Comparison of ENCODE assay signal across 8 mouse cellular contexts in the genomic region with DNA sequence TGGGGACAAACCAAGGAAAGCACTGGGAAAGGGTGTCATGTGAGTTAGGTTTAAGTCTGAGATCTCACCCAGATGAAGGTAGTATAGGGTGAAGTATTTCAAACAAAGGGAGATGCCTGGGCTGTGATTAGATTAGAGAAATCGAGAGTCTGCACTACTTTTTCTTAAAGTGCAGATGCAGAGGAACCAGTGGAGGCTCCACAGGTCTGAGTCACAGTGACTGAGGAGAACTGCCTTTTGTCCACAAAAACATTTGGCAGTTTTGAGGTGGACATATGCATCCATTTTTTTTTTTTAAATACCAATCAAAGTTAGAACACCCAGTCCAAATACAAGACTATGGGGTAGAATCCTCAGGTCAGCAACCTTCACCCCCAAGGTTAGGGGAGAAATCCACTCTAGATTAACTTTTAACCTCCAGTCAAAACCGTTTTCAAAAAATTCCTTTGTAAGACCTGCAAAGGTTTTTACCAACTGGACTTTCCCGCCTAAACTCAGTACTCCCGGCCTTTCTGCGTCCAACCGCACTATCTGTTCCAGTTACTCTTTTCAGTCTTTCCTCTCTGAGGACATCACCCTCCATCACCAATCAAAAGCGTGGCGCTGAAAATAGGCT. TPM values are rescaled to one million over a fixed set of nuclear protein-coding genes. Genes with fewer than 3 reads are reported as not detected.
DNase-seq lines count a peak whose midpoint lies in the region; ATAC-seq and TF ChIP-seq lines count a peak whose summit lies in the region.

No protein-coding gene starts in this region.

- H3K4me2 ChIP-seq in heart, embryonic 15.5 days = peak overlapping the region; percentile 79

- no peaks in the 10 kb centered on the region for H3K27me3 ChIP-seq in heart, embryonic 15.5 days
- H3K27me3 ChIP-seq in G1E (ENCODE audit: insufficient read depth, low read length) = no peaks in the 10 kb centered on the region
- no peaks in the 10 kb centered on the region for H3K27me3 ChIP-seq in hindbrain, embryonic 10.5 days (ENCODE audit: insufficient read depth, poor library complexity, severe bottlenecking)

- peak overlapping the region; percentile 98 for H3K27ac ChIP-seq in heart, embryonic 15.5 days
- H3K27ac ChIP-seq in hindbrain, embryonic 10.5 days = peak overlapping the region; percentile 99
- H3K27ac ChIP-seq in macrophage = peak overlapping the region; percentile 67

- 6% methylated on average over 8 of the region's 8 CpGs for WGBS in heart, embryonic 15.5 days
- 25% methylated on average over 8 of the region's 8 CpGs for WGBS in hindbrain, embryonic 10.5 days
- whole genome bisulfite sequencing in macrophage (ENCODE audit: missing documents) = 3% methylated on average over 8 of the region's 8 CpGs

- peak overlapping the region; percentile 83 for H3K9ac ChIP-seq in heart, embryonic 15.5 days

- no peak for DNase-seq in heart, adult 11 months
- DNase-seq in G1E (ENCODE audit: low spot score) = no peak
- DNase-seq in hindbrain, embryonic 10.5 days (ENCODE audit: low spot score) = no peak
- DNase-seq in c-Kit-positive CD71-positive TER-119-positive erythroid progenitor cells, embryonic 14.5 days (ENCODE audit: low spot score) = no peak
- DNase-seq in testis, postnatal 10 days (ENCODE audit: low spot score) = no peak

- H3K9me3 ChIP-seq in heart, embryonic 15.5 days (replicated peaks) = no peaks in the 10 kb centered on the region
- no peaks in the 10 kb centered on the region for H3K9me3 ChIP-seq in G1E (replicated peaks)
- H3K9me3 ChIP-seq in hindbrain, embryonic 10.5 days = no peaks in the 10 kb centered on the region

- H3K36me3 ChIP-seq in heart, embryonic 15.5 days = peaks cover 9% of the 10 kb centered on the region; the same call in 1 of the 2 replicates
- peaks cover 45% of the 10 kb centered on the region for H3K36me3 ChIP-seq in G1E (replicated peaks)
- peaks cover 28% of the 10 kb centered on the region for H3K36me3 ChIP-seq in hindbrain, embryonic 10.5 days
- no peaks in the 10 kb centered on the region for H3K36me3 ChIP-seq in macrophage (ENCODE audit: inconsistent target)

- no peak for TF ChIP-seq CTCF in G1E (IDR thresholded peaks at IDR 0.05; ENCODE audit: low read depth, low read length)

- no peak for ATAC-seq in heart, embryonic 15.5 days (replicated peaks; ENCODE audit: insufficient number of reproducible peaks, insufficient read depth, low FRiP score, low read depth)
- ATAC-seq in G1E (ENCODE audit: extremely low read depth, insufficient number of reproducible peaks, low FRiP score, poor library complexity, severe bottlenecking) = no peak
- no peak for ATAC-seq in CD4-positive, CD25-positive, alpha-beta regulatory T cell, adult 4 months

- H3K4me3 ChIP-seq in heart, embryonic 15.5 days = peak overlapping the region; percentile 66
- peak overlapping the region; percentile 92 for H3K4me3 ChIP-seq in G1E (ENCODE audit: low read depth, low read length)
- peak overlapping the region; percentile 90 for H3K4me3 ChIP-seq in hindbrain, embryonic 10.5 days
- H3K4me3 ChIP-seq in macrophage (ENCODE audit: inconsistent target) = peak overlapping the region; percentile 54

- H3K4me1 ChIP-seq in heart, embryonic 15.5 days (replicated peaks) = peaks cover 30% of the 10 kb centered on the region
- peaks cover 57% of the 10 kb centered on the region for H3K4me1 ChIP-seq in G1E (ENCODE audit: insufficient read depth, low read depth, low read length)
- H3K4me1 ChIP-seq in hindbrain, embryonic 10.5 days (replicated peaks) = peaks cover 29% of the 10 kb centered on the region

- H3K79me2 ChIP-seq in macrophage (ENCODE audit: inconsistent target) = peaks cover 67% of the 10 kb centered on the region

RNA-seq across cellular contexts. Expression of a gene that starts 1.7 kb away (rescaled TPM):
- 8.9 and 10.5 TPM in 2 replicates for polyA plus RNA-seq in heart, embryonic 15.5 days (2015; fragmentation: Nextera tagmentation; extraction: Ambion mirVana)
- total RNA-seq in G1E (2014; fragmentation: Nextera tagmentation) (193 and 203 TPM in 2 replicates), G1E (2017) (22.5 and 27.4 TPM in 2 replicates)
- polyA plus RNA-seq in G1E (2012) (41.1 and 43.3 TPM in 2 replicates), macrophage (2018) (75.7 to 108 TPM (median 86.8 TPM) in 3 replicates)
- polyA plus RNA-seq in hindbrain, embryonic 10.5 days (2016; fragmentation: Nextera tagmentation; extraction: Ambion mirVana) = 19.2 and 19.5 TPM in 2 replicates
- 100 to 1,000 TPM; 196 to 451 (median 280) TPM for total RNA-seq in macrophage (2018; cell fraction: chromatin; rRNA removed)
- 10 to 100 TPM; 65.2 to 91.9 (median 77.2) TPM for total RNA-seq in macrophage (2018; cell fraction: cytosol; rRNA removed)
- 100 to 1,000 TPM; 143 to 267 (median 187) TPM for total RNA-seq in macrophage (2018; cell fraction: nucleus; rRNA removed)
- 10 to 100 TPM; 11.3 to 13.3 TPM for polyA plus RNA-seq in CD4-positive, CD25-positive, alpha-beta regulatory T cell, adult 4 months (2017; shearing (Covaris generic))

RNA-seq across cellular contexts. Expression of a gene that starts 1.8 kb away (rescaled TPM):
- polyA plus RNA-seq in heart, embryonic 15.5 days (2015; fragmentation: Nextera tagmentation; extraction: Ambion mirVana) = 33.5 and 40.2 TPM in 2 replicates
- 34.3 and 39.8 TPM in 2 replicates for total RNA-seq in G1E (2014; fragmentation: Nextera tagmentation)
- total RNA-seq in G1E (2017) = 83.4 and 91.3 TPM in 2 replicates
- polyA plus RNA-seq in G1E (2012) = 3.5 and 5.0 TPM in 2 replicates
- polyA plus RNA-seq in hindbrain, embryonic 10.5 days (2016; fragmentation: Nextera tagmentation; extraction: Ambion mirVana) = 81.8 and 99.4 TPM in 2 replicates
- 10 to 100 TPM in 15 of 26 experiments, 1 to 10 TPM in 11; 1.7 to 25.8 (median 10.7) TPM for total RNA-seq in macrophage (2018; cell fraction: chromatin; rRNA removed)
- 10 to 100 TPM in 25 of 26 experiments, 1 to 10 TPM in 1; 10.0 to 28.3 (median 19.7) TPM for total RNA-seq in macrophage (2018; cell fraction: cytosol; rRNA removed)
- 10 to 100 TPM in 18 of 26 experiments, 1 to 10 TPM in 8; 4.9 to 30.3 (median 15.5) TPM for total RNA-seq in macrophage (2018; cell fraction: nucleus; rRNA removed)
- polyA plus RNA-seq in macrophage (2018) = 22.0 to 30.1 TPM (median 23.8 TPM) in 3 replicates
- 10 to 100 TPM; 81.7 to 98.8 TPM for polyA plus RNA-seq in CD4-positive, CD25-positive, alpha-beta regulatory T cell, adult 4 months (2017; shearing (Covaris generic))

RNA-seq across cellular contexts. Expression of a gene that starts 24.7 kb away (rescaled TPM):
- 177 and 212 TPM in 2 replicates for polyA plus RNA-seq in heart, embryonic 15.5 days (2015; fragmentation: Nextera tagmentation; extraction: Ambion mirVana)
- total RNA-seq in G1E (2014; fragmentation: Nextera tagmentation) = not detected in 2 replicates
- total RNA-seq in G1E (2017) = 0.06 and 0.11 TPM in 2 replicates
- not detected in 2 replicates for polyA plus RNA-seq in G1E (2012)
- 0.98 and 1.4 TPM in 2 replicates for polyA plus RNA-seq in hindbrain, embryonic 10.5 days (2016; fragmentation: Nextera tagmentation; extraction: Ambion mirVana)
- not detected for total RNA-seq in macrophage (2018; cell fraction: chromatin; rRNA removed)
- total RNA-seq in macrophage (2018; cell fraction: cytosol; rRNA removed) = not detected
- not detected for total RNA-seq in macrophage (2018; cell fraction: nucleus; rRNA removed)
- polyA plus RNA-seq in macrophage (2018) = not detected in 3 replicates
- polyA plus RNA-seq in CD4-positive, CD25-positive, alpha-beta regulatory T cell, adult 4 months (2017; shearing (Covaris generic)) = 1 to 10 TPM; 1.2 to 1.8 TPM

RNA-seq across cellular contexts. Expression of a gene that starts 43.3 kb away (rescaled TPM):
- 7.7 and 8.3 TPM in 2 replicates for polyA plus RNA-seq in heart, embryonic 15.5 days (2015; fragmentation: Nextera tagmentation; extraction: Ambion mirVana)
- total RNA-seq in G1E (2014; fragmentation: Nextera tagmentation) = 84.5 and 99.5 TPM in 2 replicates
- 57.0 and 61.3 TPM in 2 replicates for total RNA-seq in G1E (2017)
- 23.0 and 47.5 TPM in 2 replicates for polyA plus RNA-seq in G1E (2012)
- 0.26 and 0.96 TPM in 2 replicates for polyA plus RNA-seq in hindbrain, embryonic 10.5 days (2016; fragmentation: Nextera tagmentation; extraction: Ambion mirVana)
- not detected for total RNA-seq in macrophage (2018; cell fraction: chromatin; rRNA removed)
- total RNA-seq in macrophage (2018; cell fraction: cytosol; rRNA removed) = not detected
- total RNA-seq in macrophage (2018; cell fraction: nucleus; rRNA removed) = not detected
- polyA plus RNA-seq in macrophage (2018) = not detected in 3 replicates
- polyA plus RNA-seq in CD4-positive, CD25-positive, alpha-beta regulatory T cell, adult 4 months (2017; shearing (Covaris generic)) = not detected

RNA-seq across cellular contexts. Expression of a gene that starts 46.7 kb away (rescaled TPM):
- 0.33 and 0.84 TPM in 2 replicates for polyA plus RNA-seq in heart, embryonic 15.5 days (2015; fragmentation: Nextera tagmentation; extraction: Ambion mirVana)
- total RNA-seq in G1E (2014; fragmentation: Nextera tagmentation) (22.1 and 25.9 TPM in 2 replicates), G1E (2017) (15.6 and 17.6 TPM in 2 replicates)
- polyA plus RNA-seq in G1E (2012) (15.9 and 16.3 TPM in 2 replicates), macrophage (2018) (not detected in 3 replicates)
- polyA plus RNA-seq in hindbrain, embryonic 10.5 days (2016; fragmentation: Nextera tagmentation; extraction: Ambion mirVana) = 0.07 and 0.56 TPM in 2 replicates
- total RNA-seq in macrophage (2018; cell fraction: chromatin; rRNA removed) = not detected
- not detected for total RNA-seq in macrophage (2018; cell fraction: cytosol; rRNA removed)
- not detected for total RNA-seq in macrophage (2018; cell fraction: nucleus; rRNA removed)
- 10 to 100 TPM; 23.7 to 26.3 TPM for polyA plus RNA-seq in CD4-positive, CD25-positive, alpha-beta regulatory T cell, adult 4 months (2017; shearing (Covaris generic))

Comparison
In these comparisons a context has a peak if more than half of its experiments do, and no peak if none do; other contexts are left out.
1. RNA of a gene that starts 24.7 kb away (polyA plus RNA-seq): 177 to 212 TPM in heart, embryonic 15.5 days; 1.2 to 1.8 TPM in CD4-positive, CD25-positive, alpha-beta regulatory T cell, adult 4 months, 0.98 to 1.4 TPM in hindbrain, embryonic 10.5 days, not detected in G1E and not detected in macrophage; every median in the first group is over 10 times any median in the second.
2. Peak in every context shown above with its lines, with median percentiles within 50 percentile points of each other: H3K27ac ChIP-seq and H3K4me3 ChIP-seq.